Mouse (Mus musculus) thymus, postnatal 25 days (tissue): Measurements from ENCODE around the gene Mpp2.

Experiments used
- DNase-seq: peaks from one replicate; pipeline ENCODE4 v3.0.0; 2022

Gene Mpp2

DNA sequence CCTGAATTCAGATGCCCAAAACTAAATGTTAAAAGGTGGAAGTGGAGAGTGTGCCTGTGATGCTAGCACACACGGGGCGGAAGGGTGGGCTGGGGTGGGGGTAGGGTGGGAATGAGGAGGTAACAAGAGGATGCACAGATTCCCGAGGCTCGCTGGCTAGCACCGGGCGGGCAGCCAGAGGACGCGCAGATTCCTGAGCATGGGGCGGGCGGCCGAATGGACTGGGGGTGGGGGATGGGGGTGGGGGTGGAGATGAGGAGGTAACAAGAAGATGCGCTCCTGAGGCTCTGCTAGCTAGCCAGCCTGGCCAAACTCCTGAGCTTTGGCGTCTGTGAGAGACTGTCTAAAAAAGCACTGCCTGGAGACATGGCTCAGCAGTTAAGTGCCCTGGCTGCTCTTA lies 17.9 kb downstream of the Mpp2 start:
- DNase-seq = no peak

DNA sequence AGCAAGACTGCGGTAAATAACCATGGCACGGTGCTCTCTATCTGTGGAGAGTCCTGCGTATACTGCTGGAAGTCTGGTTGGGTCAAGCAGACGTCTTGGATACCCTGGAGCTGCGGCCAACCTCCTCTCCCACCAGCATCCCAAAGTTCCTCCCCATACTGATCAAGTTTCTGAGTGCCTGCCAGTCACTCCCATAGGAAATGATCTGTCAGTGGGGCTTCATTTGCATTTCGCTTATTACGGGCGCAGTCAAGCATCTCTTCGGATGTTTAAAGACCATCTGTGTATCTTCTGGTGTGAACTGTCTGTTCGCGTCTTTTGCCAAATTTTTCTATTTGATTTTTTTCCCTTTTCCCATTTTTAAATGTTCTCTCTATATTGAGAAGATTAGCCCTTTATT lies 18.7 kb downstream of the Mpp2 start:
- DNase-seq = no peak

DNA sequence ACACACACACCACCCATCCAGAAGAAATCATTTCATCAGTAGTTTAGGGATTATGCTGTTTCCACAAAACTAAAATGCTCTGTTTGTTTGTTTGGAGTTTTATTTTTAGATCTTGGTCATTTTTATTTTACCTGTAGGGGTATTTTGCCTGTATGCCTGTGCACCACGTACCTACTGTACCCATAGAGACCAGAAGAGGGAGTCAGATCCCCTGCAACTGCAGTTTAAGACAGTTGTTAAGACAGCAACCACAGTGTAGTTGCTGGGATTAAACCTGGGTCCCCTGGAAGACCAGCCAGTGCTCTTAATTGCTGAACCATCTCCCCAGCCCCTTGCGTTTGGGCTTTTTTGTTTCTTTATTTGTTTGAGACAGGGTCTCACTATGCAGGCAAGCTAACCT lies 19.3 kb downstream of the Mpp2 start:
- no peak for DNase-seq

DNA sequence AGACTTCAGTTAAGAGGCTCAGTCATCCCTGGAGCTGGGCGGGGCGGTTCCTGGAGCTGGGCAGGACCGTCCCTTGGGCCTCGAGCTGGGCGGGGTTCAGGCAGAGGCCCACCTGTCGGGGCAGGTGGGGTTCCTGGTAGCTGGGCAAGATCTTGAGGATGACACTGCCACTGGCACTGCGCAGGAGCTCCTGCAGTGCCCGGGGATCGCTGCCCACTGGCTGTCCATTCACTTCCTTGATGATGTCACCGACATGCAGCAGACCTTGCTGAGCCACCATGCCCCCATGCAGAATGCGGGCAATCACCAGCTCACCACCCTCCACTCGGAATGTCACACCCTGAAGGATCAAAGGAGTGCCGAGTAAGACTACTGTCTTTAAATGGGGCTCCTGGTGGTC lies 25.2 kb downstream of the Mpp2 start:
- no peak for DNase-seq

DNA sequence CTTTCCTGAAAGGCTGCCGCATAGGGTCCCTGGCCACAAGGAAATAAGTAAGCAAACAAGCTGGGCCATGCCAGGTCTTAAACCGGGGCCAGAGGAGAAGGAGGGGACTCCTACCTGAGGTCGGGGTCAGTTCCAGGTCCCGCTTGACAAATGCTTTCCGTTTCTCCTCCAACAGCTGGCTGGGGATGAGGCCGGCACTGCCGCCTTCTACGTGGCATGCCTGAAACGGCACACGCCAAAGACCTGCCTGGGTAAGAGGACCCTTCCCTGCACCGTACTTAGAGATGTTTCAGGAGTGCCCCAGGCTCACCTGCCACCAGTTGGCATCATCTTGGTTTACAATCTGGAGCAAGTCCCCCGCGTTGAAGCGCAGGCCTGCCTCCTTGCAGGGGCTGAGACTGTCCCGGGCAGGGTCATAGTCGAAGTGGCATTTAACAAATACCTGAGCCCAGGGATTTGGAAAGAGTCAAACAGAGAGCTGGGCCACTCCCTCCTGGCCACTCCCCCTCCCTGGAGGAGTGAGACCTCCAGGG lies 26.3 kb downstream of the Mpp2 start:
- no peak for DNase-seq

DNA sequence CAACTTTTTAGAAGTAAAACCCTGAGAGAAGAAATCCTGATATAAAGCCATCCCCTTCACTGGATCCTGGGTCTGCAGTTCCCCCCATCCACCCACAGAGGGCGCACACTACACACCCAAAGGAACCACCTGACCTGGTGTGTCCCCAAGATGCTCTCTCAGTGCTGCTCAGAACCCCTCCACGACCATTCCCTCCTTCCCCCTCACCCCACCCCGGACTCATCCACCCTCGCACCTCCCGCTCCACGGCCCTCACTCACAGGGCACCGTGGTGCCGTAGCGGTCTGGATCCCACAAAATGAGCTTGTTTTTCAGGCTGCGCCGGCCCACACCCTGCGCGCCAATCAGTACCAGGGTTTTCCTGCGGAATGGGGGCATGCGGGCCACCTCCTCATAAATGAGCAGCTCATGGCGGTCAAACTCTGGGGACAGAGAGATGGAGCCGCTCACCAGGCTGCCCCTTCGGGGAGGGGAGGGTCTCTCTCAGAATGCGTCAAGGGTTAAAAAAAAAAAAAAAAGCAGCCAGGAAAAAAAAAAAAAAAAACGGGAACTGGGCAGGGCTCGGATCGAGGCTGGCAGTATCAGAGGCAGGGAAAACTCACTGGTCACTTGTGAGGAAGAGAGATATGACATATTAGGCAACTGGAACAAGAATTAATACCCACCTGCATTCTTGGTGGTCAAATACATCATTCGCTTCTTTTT lies 26.9 kb downstream of the Mpp2 start:
- DNase-seq = peak; percentile 63

DNA sequence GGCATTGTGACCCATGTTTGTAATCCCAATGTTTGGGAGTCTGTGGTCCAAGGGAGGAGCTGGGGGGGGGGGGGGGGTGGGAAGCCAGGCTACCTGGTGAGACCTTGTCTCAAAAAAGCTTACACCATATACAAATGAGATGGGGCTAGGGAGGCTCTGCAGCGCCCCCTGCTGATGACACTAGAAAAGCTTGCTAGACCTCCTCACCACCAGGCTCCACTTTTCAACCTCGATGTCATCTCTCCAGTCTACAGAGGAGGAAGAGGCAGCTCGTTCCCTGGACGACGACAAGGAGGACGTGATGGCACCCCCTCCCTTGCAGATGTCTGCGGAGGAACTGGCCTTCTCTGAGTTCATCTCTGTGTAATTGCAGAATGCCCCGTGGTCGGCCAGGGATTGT lies 34.5 kb downstream of the Mpp2 start:
- DNase-seq = peak; percentile 21

DNA sequence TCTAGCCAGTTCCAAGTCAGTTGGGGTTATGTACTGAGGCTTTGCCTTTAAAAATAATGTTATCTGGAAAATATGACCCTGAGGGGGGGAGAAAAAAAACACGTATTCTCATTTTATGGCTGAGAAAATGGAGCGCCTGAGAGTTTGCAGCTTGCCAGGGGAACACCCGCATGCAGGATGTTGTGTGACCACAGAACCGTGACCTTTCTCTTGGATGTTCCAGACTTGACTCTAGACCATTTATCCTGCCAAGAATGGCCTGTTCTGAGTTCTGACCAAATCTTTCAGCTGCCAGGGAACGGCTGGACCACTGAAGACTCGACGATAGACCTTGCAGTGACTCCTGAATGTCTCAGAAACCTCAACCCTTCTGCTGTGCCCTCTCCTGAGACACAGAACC lies 35.1 kb downstream of the Mpp2 start:
- no peak for DNase-seq

DNA sequence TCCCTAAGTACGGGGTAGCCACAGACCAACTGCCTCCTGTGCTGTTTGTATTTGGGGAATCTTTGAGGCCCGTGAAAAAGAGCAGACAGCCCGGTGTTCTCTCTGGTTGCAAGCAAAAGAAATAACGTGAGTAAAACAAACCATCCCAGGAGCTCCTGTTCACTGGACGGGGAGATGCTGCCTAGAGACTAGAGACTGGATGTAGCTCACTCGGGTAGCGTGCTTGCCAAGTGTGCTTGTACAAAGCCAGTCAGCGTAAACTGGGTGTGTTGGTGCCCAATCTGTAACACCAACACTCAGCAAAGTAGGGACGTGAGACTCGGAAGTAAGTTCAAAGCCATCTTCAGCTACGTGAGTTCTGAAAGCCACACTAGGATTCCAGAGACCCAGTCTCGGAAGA lies 35.6 kb downstream of the Mpp2 start:
- no peak for DNase-seq

DNA sequence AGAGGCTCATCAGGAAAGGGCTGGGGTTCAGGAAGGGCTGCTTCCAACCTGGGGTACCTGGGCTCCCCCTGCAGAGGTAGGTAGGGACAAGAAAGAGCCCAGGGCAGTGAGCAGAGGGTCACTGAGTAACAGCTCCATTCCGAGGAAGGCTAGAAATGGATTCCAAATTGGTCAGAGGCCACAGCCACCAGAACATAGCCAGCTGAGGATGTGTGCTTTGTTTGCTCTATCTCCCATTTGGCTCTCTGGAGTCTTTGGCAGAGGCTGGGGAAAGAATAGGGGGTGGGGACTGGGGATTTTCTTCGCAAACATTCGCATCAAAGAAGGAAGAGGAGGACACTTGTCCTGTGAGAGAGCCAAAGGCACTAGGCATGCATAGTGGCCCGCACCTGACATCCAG lies 36.4 kb downstream of the Mpp2 start:
- DNase-seq = no peak

DNA sequence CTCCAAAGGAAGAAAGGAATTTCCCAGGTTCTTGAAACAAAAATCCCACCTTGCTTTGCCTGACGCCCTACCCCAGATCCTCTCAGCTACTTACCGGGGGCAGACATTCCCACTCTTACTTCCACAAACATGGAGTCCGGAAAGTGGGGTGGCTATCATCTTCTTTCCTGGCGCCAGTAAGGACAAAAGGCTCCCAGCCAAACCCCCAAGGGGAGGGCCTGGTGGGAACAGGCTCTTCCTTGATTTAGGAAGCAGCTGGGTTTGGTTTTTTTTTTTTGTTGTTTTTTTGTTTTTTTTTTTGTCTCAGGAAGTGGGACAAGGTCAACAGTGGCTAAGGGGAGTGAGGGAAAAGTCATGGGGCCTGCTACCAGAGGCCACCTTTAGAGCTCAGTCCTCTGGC lies 36.8 kb downstream of the Mpp2 start:
- DNase-seq = no peak

DNA sequence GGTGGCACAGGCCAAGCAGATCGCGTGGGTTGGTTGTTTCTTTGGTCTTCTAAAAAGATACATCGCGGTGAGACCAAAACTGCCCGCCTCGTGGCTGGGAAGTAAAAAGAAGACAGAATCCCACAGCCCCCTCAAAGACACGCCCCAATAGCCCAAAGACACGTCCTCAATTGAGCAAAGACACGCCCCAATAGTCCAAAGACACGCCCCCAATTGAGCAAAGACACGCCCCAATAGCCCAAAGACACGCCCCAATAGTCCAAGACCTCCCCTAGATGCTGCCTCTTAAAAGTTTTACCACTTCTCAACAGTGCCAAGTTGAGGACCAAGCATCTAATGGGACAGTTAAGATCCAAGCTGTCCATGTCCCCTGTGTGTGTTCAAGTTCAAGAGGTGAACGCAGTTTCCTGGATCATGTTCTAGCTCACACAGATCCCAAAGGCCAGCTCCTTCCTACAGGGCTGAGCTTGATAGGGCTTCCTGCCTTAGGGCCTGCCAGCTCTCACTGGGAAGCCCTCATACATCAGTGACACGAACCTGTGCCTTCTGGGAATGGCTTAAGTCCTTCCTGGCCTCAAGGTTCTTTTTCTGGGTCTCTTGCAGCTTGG lies 38.3 kb downstream of the Mpp2 start:
- no peak for DNase-seq

DNA sequence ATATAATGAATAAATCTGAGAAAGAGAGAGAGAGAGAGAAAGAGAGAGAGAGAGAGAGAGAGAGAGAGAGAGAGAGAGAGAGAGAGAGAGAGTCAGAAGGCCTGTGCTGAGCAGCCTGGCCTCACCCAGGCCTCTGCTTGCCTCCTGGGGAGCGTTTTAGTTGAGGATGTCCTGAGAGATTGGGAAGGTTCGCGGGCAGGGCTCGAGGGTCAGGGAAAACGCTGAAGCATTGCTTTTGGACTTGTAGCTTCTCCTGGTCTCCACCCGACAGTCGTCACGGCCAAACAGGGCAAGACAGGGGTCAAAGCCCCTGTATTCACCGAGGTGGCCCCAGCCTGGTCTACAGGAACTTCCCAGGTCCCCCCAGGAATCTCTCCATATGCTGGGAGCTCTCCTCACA lies 41.7 kb downstream of the Mpp2 start:
- DNase-seq = no peak

DNA sequence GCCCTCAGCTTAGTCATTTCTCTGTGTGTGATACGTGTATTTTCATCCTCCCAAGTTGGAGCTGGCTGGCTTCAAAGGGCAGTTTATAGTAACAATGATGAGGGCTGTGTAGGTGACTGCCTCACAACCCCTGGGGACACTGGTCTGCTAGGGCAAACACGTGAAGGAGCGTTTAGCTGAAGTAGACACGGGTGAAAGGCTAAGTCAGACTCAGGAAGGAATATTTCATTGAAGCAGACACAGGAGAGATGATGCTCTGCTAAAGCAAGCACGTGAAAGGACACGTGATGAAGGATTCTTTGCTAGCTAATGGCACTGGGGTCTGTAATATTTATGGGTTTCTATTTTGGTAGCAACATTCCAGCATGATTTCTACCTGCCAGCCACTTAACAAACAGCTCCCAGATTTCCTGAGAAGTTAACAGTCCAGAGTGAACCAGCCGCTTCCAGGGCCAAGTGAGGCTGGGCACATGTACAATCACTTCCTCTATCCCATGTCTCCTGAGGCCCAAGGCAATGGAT lies 43.6 kb downstream of the Mpp2 start:
- DNase-seq = no peak

DNA sequence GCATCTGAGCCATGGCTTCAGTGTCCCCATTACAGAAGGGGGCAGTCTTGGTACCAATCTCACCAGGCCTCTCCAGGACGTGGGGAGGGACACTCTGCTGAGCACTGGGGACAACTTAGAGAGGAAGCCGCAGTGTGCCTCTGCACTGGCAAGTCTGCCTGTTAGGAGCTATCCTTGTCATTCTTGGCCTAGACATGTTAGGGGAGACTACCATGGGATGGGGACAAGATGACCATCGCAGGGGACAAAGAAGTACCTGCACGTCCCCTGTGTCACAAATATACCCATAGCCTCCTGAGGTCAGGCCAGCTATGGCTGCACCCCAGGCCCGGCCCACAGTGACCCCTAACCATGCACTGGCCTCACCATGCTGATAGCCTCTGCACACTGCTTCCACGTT lies 44.9 kb downstream of the Mpp2 start:
- no peak for DNase-seq

DNA sequence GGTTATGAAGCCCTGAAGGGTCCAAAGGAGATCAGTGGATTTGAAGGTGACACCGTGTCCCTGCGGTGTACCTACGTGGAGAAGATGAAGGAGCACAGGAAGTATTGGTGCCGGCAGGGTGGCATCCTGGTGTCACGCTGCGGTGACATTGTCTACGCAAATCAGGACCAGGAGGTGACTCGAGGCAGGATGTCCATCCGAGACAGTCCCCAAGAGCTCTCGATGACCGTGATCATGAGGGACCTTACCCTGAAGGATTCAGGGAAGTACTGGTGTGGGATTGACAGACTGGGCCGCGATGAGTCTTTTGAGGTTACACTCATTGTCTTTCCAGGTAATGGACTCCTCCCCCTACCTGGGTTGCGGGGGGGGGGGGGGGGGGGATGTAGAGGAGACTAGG lies 45.3 kb downstream of the Mpp2 start:
- no peak for DNase-seq

DNA sequence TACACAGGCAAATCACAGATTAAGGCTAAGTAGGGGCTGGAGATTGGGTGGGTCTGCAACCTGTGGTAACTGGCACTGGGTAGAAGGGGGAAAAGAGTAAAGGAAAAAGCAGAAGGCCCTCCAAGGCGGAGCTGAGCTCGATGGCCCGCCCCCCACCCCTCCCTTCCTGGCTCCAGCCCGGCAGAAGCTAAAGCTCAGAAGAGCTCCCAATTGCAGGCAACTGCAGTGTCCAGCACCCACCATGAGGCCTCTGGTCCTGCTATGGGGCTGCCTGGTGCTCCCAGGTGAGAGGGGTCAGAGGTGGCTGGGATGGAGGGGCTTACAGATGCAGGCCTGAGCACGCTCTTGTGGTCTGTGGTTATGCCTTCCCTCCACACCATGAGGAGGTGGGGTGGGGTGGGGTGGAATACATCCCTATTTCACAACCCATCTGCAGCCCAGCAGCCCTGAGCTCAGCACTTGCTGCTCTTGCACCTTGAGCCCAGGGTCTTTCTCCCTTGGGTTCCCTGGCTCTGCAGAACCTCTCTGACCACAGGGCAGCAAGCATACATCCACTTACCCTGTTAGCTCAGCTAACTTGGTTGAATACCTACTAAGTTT lies 46.9 kb downstream of the Mpp2 start, which contains the start of gene Cd300lg:
Gene Cd300lg (plus strand): TSS at position 160 of the 600 bp plus-strand sequence.
- DNase-seq = no peak

DNA sequence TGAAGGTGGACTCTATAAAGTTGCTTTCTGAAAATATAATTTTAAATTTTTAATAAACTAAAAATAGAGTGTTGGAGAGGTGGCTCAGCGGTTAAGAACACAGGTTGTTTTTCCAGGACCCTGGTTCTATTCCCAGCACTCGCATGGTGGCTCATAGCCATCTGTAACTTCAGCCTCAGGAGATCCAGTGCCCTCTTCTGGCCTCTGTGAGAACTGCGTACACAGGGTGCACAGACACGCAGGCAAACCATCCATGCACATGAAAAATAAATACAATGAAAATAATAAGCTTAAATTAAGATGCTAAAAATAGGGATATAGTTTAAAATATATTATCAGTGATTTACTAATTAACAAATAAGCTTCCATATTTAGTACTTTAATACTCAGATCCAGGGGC lies 47.7 kb downstream of the Mpp2 start:
- DNase-seq = no peak

DNA sequence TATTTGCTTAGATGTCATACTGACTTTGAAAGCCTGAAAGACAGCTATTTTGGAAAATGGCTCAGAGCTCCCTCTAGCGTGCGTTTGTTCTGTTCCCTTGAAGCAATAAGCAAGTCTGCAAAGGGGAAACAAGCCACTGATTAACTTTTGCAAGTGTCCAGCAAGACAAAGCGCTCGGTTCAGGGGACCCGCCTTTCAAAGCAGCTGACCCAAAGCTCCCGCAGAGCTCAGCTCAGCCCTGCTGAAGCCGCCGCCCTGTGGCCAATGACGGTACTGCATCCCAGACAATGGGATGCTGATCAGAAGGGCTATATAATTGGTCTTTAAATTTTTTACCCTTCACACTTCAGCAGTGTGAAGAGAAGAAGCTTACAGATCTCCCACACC lies 48.2 kb downstream of the Mpp2 start:
- DNase-seq = peak; percentile 54

DNA sequence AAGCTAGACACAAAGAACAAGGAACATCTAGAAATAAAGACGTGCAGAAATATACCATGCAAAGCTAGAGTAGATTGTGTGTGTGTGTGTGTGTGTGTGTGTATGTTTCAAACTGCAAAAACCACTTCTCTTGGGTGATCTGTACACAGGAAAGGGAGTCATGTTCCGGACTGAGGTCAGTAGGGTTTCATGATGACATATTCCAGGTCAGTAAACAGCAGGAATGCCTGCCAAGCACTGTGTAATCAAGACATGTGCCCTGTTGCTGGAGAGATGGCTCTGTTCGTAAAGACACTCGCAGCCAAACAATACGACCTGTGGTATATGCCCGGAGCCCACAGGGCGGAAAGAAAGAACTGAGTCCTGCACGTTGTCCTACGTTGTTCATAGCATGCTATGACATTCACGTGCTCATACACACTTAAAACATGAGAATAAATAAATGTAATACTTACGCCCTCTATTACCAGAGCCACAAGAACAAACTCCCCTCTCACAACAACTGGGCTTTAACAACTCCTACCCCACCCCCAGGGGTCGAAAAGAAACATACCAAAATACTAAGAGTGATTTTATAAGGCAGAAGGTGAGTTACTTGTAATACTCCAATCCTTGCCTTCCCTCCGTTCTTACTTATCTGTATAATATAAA lies 48.7 kb downstream of the Mpp2 start:
- DNase-seq = no peak

DNA sequence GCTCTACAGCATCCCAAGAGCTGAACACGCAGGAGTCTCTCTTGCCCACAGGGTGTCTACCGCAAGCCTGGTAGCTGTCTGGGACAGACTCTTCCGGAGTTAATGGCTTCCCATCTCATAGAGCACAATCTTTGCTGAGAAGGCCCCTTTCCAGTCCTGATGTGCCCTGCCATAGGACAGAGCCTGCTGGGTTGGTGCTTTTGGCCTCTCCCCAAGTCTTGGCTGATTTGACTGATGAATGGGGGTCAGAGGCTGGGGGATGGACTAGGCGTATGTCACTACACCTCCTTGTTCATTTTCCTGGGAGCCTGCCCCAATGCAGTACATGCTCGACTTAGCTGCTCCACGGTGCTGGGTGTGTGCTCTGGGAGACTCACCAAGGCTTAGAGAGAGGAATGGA lies 50.5 kb downstream of the Mpp2 start:
- DNase-seq = no peak

DNA sequence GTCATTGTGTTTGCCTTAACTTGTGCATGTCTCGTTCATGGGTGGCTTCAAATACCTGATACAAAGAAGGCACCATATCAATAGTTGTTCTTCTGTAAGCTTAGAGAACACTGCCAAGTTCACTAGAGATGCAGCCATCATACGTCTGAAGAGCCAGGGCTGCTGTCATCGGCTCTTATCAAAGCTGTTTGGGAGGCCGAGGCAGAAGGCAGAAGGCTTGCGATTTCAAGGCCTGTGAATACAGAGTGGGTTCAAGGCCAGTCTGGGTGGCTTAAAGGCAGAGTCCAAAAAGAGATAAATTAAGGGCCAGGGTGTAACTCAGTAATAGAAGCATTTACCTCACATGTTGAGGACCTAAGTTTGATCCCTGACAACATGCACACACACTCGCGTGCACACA lies 52.0 kb downstream of the Mpp2 start:
- no peak for DNase-seq

DNA sequence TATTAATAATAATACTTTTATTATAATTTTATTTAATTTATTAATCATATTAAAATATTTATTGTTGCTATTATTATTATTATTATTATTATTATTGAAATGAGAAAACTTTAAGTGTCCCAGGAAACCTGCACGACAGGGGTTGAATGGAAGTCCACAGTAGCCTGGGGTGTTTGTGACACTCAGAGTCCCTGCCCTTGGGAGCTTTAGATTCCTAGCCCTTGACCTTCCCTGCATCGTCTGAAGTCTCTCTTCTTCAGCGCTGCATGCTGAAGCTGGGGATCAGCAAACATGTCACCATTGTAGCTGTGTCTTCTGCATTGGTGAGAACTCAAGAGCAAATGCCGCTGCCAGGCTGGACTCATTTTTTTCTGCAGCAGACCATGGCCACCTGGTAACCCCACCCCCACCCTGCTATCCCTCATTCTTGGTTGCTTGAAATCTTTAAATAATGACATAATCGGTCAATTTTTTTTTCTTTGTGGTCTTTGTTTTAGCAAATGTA lies 52.8 kb downstream of the Mpp2 start:
- no peak for DNase-seq
